Mouse (Mus musculus): ENCODE data around the gene Slc24a3. TPM values are rescaled to one million over a fixed set of nuclear protein-coding genes. Genes with fewer than 3 reads are reported as not detected.
A peak's percentile ranks its signal among the peaks of the same experiment; 100 is the strongest.

Slc24a3 gene
- polyA plus RNA-seq, 1 experiment from 2014 or later = 14.9 TPM

GRCm38 (mm10) chr2:145385220-145385619 lies 217.7 kb downstream of the Slc24a3 start:
- Histone ChIP-seq H3K27ac (replicated peaks) (no peak overlapping the region), H3K27me3 (no peaks in the 10 kb centered on the region), H3K9me3 (no peaks in the 10 kb centered on the region), H3K4me3 (no peak overlapping the region), H3K4me2 (no peak overlapping the region), H3K36me3 (no peaks in the 10 kb centered on the region), H3K9ac (no peak overlapping the region), H3K4me1 (replicated peaks) (no peaks in the 10 kb centered on the region; the same call in 1 of the 2 replicates)
- 93% methylated on average over 3 of the region's 3 CpGs for WGBS
- no peak for ATAC-seq (ENCODE audit: low read depth)

- H3K36me3 ChIP-seq = no peaks in the 10 kb centered on the region
- no peaks in the 10 kb centered on the region for H3K27me3 ChIP-seq
- H3K4me1 ChIP-seq (replicated peaks) = no peaks in the 10 kb centered on the region; the same call in 1 of the 2 replicates
- no peak overlapping the region for H3K9ac ChIP-seq
- no peak for ATAC-seq (ENCODE audit: low read depth)
- H3K4me2 ChIP-seq = no peak overlapping the region
- H3K9me3 ChIP-seq = no peaks in the 10 kb centered on the region
- 73% methylated on average over 1 of the region's 1 CpGs for WGBS
- H3K4me3 ChIP-seq = no peak overlapping the region
- H3K27ac ChIP-seq (replicated peaks) = no peak overlapping the region
Measured at GRCm38 (mm10) chr2:145385773-145386172, 218.2 kb downstream of the Slc24a3 start.

GRCm38 (mm10) chr2:145395804-145396203 lies 228.2 kb downstream of the Slc24a3 start:
- H3K4me3 ChIP-seq = no peak overlapping the region
- peaks cover 30% of the 10 kb centered on the region for H3K4me1 ChIP-seq (replicated peaks)
- no peak overlapping the region for H3K4me2 ChIP-seq
- 49% methylated on average over 3 of the region's 3 CpGs for WGBS
- H3K27ac ChIP-seq (replicated peaks) = no peak overlapping the region
- no peaks in the 10 kb centered on the region for H3K27me3 ChIP-seq
- ATAC-seq (ENCODE audit: low read depth) = no peak
- H3K9me3 ChIP-seq = no peaks in the 10 kb centered on the region
- H3K9ac ChIP-seq = no peak overlapping the region
- no peaks in the 10 kb centered on the region for H3K36me3 ChIP-seq

GRCm38 (mm10) chr2:145396579-145396978 lies 229.0 kb downstream of the Slc24a3 start:
- peaks cover 34% of the 10 kb centered on the region for H3K4me1 ChIP-seq (replicated peaks)
- no peak overlapping the region for H3K27ac ChIP-seq (replicated peaks)
- no peak for ATAC-seq (ENCODE audit: low read depth)

GRCm38 (mm10) chr2:145397456-145398206 lies 230.1 kb downstream of the Slc24a3 start:
- no peak overlapping the region for H3K9ac ChIP-seq
- WGBS = 30% methylated on average over 10 of the region's 10 CpGs
- H3K4me3 ChIP-seq = no peak overlapping the region
- no peaks in the 10 kb centered on the region for H3K9me3 ChIP-seq
- no peak overlapping the region for H3K4me2 ChIP-seq
- no peaks in the 10 kb centered on the region for H3K36me3 ChIP-seq
- peaks cover 34% of the 10 kb centered on the region for H3K4me1 ChIP-seq (replicated peaks)
- peak overlapping the region; percentile 64 for H3K27ac ChIP-seq (replicated peaks)
- ATAC-seq (ENCODE audit: low read depth) = no peak
- H3K27me3 ChIP-seq = no peaks in the 10 kb centered on the region

More at GRCm38 (mm10) chr2:145396579-145396978, 229.0 kb downstream of the Slc24a3 start:
- Histone ChIP-seq H3K9me3 (no peaks in the 10 kb centered on the region), H3K4me2 (no peak overlapping the region), H3K27me3 (no peaks in the 10 kb centered on the region), H3K9ac (no peak overlapping the region), H3K36me3 (no peaks in the 10 kb centered on the region), H3K4me3 (no peak overlapping the region)
- WGBS = 52% methylated on average over 7 of the region's 7 CpGs

- no peak for ATAC-seq (ENCODE audit: low read depth)
- 43% methylated on average over 6 of the region's 6 CpGs for WGBS
- peaks cover 43% of the 10 kb centered on the region for H3K4me1 ChIP-seq (replicated peaks)
- no peak overlapping the region for H3K27ac ChIP-seq (replicated peaks)
- no peaks in the 10 kb centered on the region for H3K36me3 ChIP-seq
- no peak overlapping the region for H3K4me2 ChIP-seq
- H3K9me3 ChIP-seq = no peaks in the 10 kb centered on the region
- H3K4me3 ChIP-seq = no peak overlapping the region
- H3K9ac ChIP-seq = no peak overlapping the region
- no peaks in the 10 kb centered on the region for H3K27me3 ChIP-seq
Measured at GRCm38 (mm10) chr2:145401240-145401805, 233.8 kb downstream of the Slc24a3 start.

GRCm38 (mm10) chr2:145401996-145402395 lies 234.4 kb downstream of the Slc24a3 start:
- no peak overlapping the region for H3K27ac ChIP-seq (replicated peaks)
- no peak overlapping the region for H3K4me3 ChIP-seq
- peaks cover 37% of the 10 kb centered on the region for H3K4me1 ChIP-seq (replicated peaks)
- H3K9ac ChIP-seq = no peak overlapping the region
- no peak overlapping the region for H3K4me2 ChIP-seq
- no peaks in the 10 kb centered on the region for H3K36me3 ChIP-seq
- WGBS = 84% methylated on average over 2 of the region's 2 CpGs
- H3K9me3 ChIP-seq = no peaks in the 10 kb centered on the region
- no peaks in the 10 kb centered on the region for H3K27me3 ChIP-seq
- ATAC-seq (ENCODE audit: low read depth) = no peak

- no peak overlapping the region for H3K9ac ChIP-seq
- H3K4me3 ChIP-seq = no peak overlapping the region
- H3K4me1 ChIP-seq (replicated peaks) = peaks cover 22% of the 10 kb centered on the region
- peak; percentile 68 for ATAC-seq (ENCODE audit: low read depth)
- H3K9me3 ChIP-seq = no peaks in the 10 kb centered on the region
- H3K27me3 ChIP-seq = no peaks in the 10 kb centered on the region
- no peak overlapping the region for H3K4me2 ChIP-seq
- WGBS = 10% methylated on average over 11 of the region's 11 CpGs
- H3K27ac ChIP-seq (replicated peaks) = 0 out of 2 replicates have a peak overlapping the region, but pooled peaks have one; percentile 24
- no peaks in the 10 kb centered on the region for H3K36me3 ChIP-seq
Measured at GRCm38 (mm10) chr2:145404818-145405531, 237.4 kb downstream of the Slc24a3 start.

GRCm38 (mm10) chr2:145405746-145406145 lies 238.2 kb downstream of the Slc24a3 start:
- 0 out of 2 replicates have a peak overlapping the region, but pooled peaks have one; percentile 24 for H3K27ac ChIP-seq (replicated peaks)
- H3K4me3 ChIP-seq = no peak overlapping the region
- no peak overlapping the region for H3K9ac ChIP-seq
- 25% methylated on average over 4 of the region's 4 CpGs for whole genome bisulfite sequencing
- peaks cover 22% of the 10 kb centered on the region for H3K4me1 ChIP-seq (replicated peaks)
- H3K36me3 ChIP-seq = no peaks in the 10 kb centered on the region
- H3K27me3 ChIP-seq = no peaks in the 10 kb centered on the region
- H3K4me2 ChIP-seq = no peak overlapping the region
- no peaks in the 10 kb centered on the region for H3K9me3 ChIP-seq
- no peak for ATAC-seq (ENCODE audit: low read depth)

GRCm38 (mm10) chr2:145417738-145418137 lies 250.2 kb downstream of the Slc24a3 start:
- H3K36me3 ChIP-seq = no peaks in the 10 kb centered on the region
- H3K9ac ChIP-seq = no peak overlapping the region
- no peak overlapping the region for H3K27ac ChIP-seq (replicated peaks)
- peaks cover 6% of the 10 kb centered on the region for H3K4me1 ChIP-seq (replicated peaks)
- 94% methylated on average over 2 of the region's 2 CpGs for WGBS
- no peaks in the 10 kb centered on the region for H3K9me3 ChIP-seq
- no peak overlapping the region for H3K4me2 ChIP-seq
- no peak for ATAC-seq (ENCODE audit: low read depth)
- H3K4me3 ChIP-seq = no peak overlapping the region
- no peaks in the 10 kb centered on the region for H3K27me3 ChIP-seq

GRCm38 (mm10) chr2:145419078-145419477 lies 251.5 kb downstream of the Slc24a3 start:
- H3K4me1 ChIP-seq (replicated peaks) = peaks cover 6% of the 10 kb centered on the region
- no peak overlapping the region for H3K4me3 ChIP-seq
- H3K27me3 ChIP-seq = no peaks in the 10 kb centered on the region
- H3K36me3 ChIP-seq = no peaks in the 10 kb centered on the region
- no peaks in the 10 kb centered on the region; the same call in 1 of the 2 replicates for H3K9me3 ChIP-seq
- no peak overlapping the region for H3K9ac ChIP-seq
- no peak overlapping the region for H3K4me2 ChIP-seq
- no peak overlapping the region for H3K27ac ChIP-seq (replicated peaks)
- no peak for ATAC-seq (ENCODE audit: low read depth)
- WGBS = 70% methylated on average over 2 of the region's 2 CpGs
